Comparison of ENCODE assay signal across 8 mouse cellular contexts in the genomic region with DNA sequence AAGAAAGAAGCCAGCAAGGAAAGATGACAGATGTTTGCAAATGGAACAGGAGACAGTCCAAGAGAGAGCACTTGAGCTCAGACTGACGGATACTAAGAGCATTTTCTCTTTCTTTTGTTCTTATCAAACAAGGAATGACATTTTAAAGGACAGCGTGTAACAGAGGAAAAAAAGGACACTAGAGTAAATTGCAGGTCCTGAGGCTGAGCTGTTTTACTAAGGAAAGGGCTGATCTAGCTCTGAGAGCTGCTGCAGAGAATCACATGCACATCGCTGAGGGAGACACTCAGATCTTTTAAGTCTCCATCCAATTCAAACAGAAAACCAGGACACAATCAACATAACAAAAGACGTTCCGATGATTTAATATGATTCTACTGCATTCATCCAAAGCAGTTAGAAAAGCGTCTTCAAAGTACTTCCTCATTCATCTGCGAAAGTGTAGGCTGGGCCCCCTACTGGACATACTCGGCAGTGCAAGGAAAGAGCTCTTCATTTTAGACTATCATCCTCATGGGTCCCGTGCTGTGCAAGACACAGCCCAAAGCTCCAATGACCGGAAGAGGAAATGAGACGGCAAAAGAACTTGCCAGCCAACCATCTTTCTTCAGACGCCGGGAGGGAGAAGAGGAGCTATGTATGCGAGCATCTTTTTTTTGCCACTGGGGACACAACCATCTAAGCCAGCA.
DNase-seq lines count a peak whose midpoint lies in the region; ATAC-seq and TF ChIP-seq lines count a peak whose summit lies in the region.

No protein-coding gene starts in this region.

- no peak overlapping the region for H3K27ac ChIP-seq in ES-E14 (ENCODE audit: insufficient read depth, low read depth, low read length, poor library complexity, severe bottlenecking)
- no peak overlapping the region for H3K27ac ChIP-seq in embryonic fibroblast, embryonic 13.5 days (ENCODE audit: insufficient read depth, low read length)
- no peak overlapping the region for H3K27ac ChIP-seq in lung, embryonic 14.5 days (ENCODE audit: low read depth)

- in situ Hi-C loops in ES-E14 (cut with MboI; ENCODE audit: low sequenced_read_pairs in 2 of 2, unreplicated experiment in 2 of 2): no loop called here

- no peaks in the 10 kb centered on the region for H3K27me3 ChIP-seq in lung, embryonic 14.5 days (ENCODE audit: insufficient read depth, low read length)

- no peak overlapping the region for H3K4me3 ChIP-seq in ES-E14 (ENCODE audit: insufficient read depth in 1 of 2, low read depth in 1 of 2, low read length in 2 of 2, poor library complexity in 1 of 2, severe bottlenecking in 1 of 2)
- H3K4me3 ChIP-seq in embryonic fibroblast, embryonic 13.5 days (ENCODE audit: insufficient read depth, low read length): no peak overlapping the region
- H3K4me3 ChIP-seq in lung, embryonic 14.5 days (ENCODE audit: low read depth, low read length): no peak overlapping the region

- TF ChIP-seq POLR2A in brain, embryonic 14.5 days (IDR thresholded peaks at IDR 0.05; ENCODE audit: borderline replicate concordance, extremely low read depth, insufficient read depth, insufficient read length, poor library complexity, severe bottlenecking): no peak
- no peak for TF ChIP-seq POLR2A in embryonic fibroblast, embryonic 13.5 days (IDR thresholded peaks at IDR 0.05; ENCODE audit: low read depth, low read length)

- peak; percentile 76; the same call in 1 of the 2 replicates for ATAC-seq in lung, embryonic 14.5 days (ENCODE audit: insufficient read depth)

- intact Hi-C loops in heart, postnatal 10 days (cut with DNase I): loop anchor here (2.0 kb wide), 1 partner anchor 930 kb away; no protein-coding TSS in a partner anchor

- H3K4me2 ChIP-seq in lung, embryonic 14.5 days: peak overlapping the region; percentile 43; the same call in 1 of the 2 replicates

- WGBS in lung, embryonic 14.5 days: 32% methylated on average over 14 of the region's 14 CpGs

- no peak overlapping the region for H3K9ac ChIP-seq in ES-E14 (ENCODE audit: insufficient read depth, low read depth, low read length, poor library complexity, severe bottlenecking)
- H3K9ac ChIP-seq in lung, embryonic 14.5 days: no peak overlapping the region

- H3K9me3 ChIP-seq in ES-E14 (ENCODE audit: control insufficient read depth, insufficient read depth, low read depth, low read length): no peaks in the 10 kb centered on the region
- H3K9me3 ChIP-seq in lung, embryonic 14.5 days (ENCODE audit: low read depth, low read length): no peaks in the 10 kb centered on the region

- peaks cover 0 to 1% of the 10 kb centered on the region in 2 experiments; a peak in 1 of 4 replicates for H3K4me1 ChIP-seq in ES-E14 (ENCODE audit: control insufficient read depth in 2 of 2, insufficient read depth in 2 of 2, low read length in 2 of 2, poor library complexity in 1 of 2)
- 0 out of 2 replicates have a peak, but pooled peaks cover 2% of the 10 kb centered on the region for H3K4me1 ChIP-seq in embryonic fibroblast, embryonic 13.5 days (ENCODE audit: control insufficient read depth, insufficient read depth, low read length)
- H3K4me1 ChIP-seq in lung, embryonic 14.5 days (ENCODE audit: insufficient read depth): no peaks in the 10 kb centered on the region

- H3K36me3 ChIP-seq in ES-E14 (ENCODE audit: control insufficient read depth, insufficient read depth, low read length, poor library complexity, severe bottlenecking): no peaks in the 10 kb centered on the region
- H3K36me3 ChIP-seq in lung, embryonic 14.5 days (ENCODE audit: insufficient read depth): no peaks in the 10 kb centered on the region

- peak; percentile 62 for DNase-seq in ES-E14 (ENCODE audit: low read depth, low spot score)
- peak; percentile 86 for DNase-seq in brain, embryonic 14.5 days (ENCODE audit: low read depth)
- peak; percentile 61 to 78 for DNase-seq in heart, postnatal 10 days
- DNase-seq in layer of hippocampus, adult 18-20 months (ENCODE audit: low spot score in 2 of 2): peak; percentile 78 to 94
- peak; percentile 93 for DNase-seq in lung, embryonic 14.5 days
- DNase-seq in ovary, postnatal 36 days (ENCODE audit: low spot score): peak; percentile 69
- no peak for DNase-seq in spleen, postnatal 4 days (ENCODE audit: low spot score in 2 of 2)

- TF ChIP-seq CTCF in brain, embryonic 14.5 days (IDR thresholded peaks at IDR 0.05; ENCODE audit: borderline replicate concordance, extremely low read depth, insufficient read depth, insufficient read length): peak; percentile 80
- TF ChIP-seq CTCF in embryonic fibroblast, embryonic 13.5 days (IDR thresholded peaks at IDR 0.05; ENCODE audit: borderline replicate concordance, insufficient read depth, low read length): peak; percentile 11; the same call in 1 of the 2 replicates
- peak; percentile 86 for TF ChIP-seq CTCF in lung, embryonic 14.5 days (IDR thresholded peaks at IDR 0.05; ENCODE audit: low read depth)

TF ChIP-seq in ES-E14, 5 proteins besides CTCF, POLR2A, EP300 and RAD21:
- TF ChIP-seq ZC3H11A (IDR thresholded peaks at IDR 0.05; ENCODE audit: borderline replicate concordance, low read depth, low read length): no peak
- TF ChIP-seq CHD2 (IDR thresholded peaks at IDR 0.05; ENCODE audit: low read depth, low read length): no peak
- no peak for TF ChIP-seq HCFC1 (IDR thresholded peaks at IDR 0.05; ENCODE audit: borderline replicate concordance, insufficient read depth, low read length)
- TF ChIP-seq MAFK (IDR thresholded peaks at IDR 0.05; ENCODE audit: insufficient read depth, low read depth, low read length): no peak
- no peak for TF ChIP-seq ZNF384 (IDR thresholded peaks at IDR 0.05; ENCODE audit: low read depth, low read length)

Comparison
In these comparisons a context has a peak if more than half of its experiments do, and no peak if none do; other contexts are left out.
1. DNase-seq: peak in ES-E14 (single experiment), brain, embryonic 14.5 days (single experiment), heart, postnatal 10 days (2 of 2), layer of hippocampus, adult 18-20 months (2 of 2), lung, embryonic 14.5 days (single experiment) and ovary, postnatal 36 days (single experiment); none in spleen, postnatal 4 days (0 of 2).
2. CTCF ChIP-seq: peak in every context shown above with its lines; median percentile 86 in lung, embryonic 14.5 days; 80 in brain, embryonic 14.5 days; 11 in embryonic fibroblast, embryonic 13.5 days.